Mouse (Mus musculus) myocyte (in vitro differentiated cells): ENCODE measurements around the gene Gcfc2.

Experiments
- CEBPB ChIP-seq: IDR thresholded peaks from 2 replicates; pipeline ENCODE4 v1.6.1; 2011; ENCODE audit warnings: mild to moderate bottlenecking, moderate library complexity; ENCODE audit not compliant: poor library complexity, insufficient read depth, severe bottlenecking
- POLR2A ChIP-seq: IDR thresholded peaks from one replicate; pipeline ENCODE4 v1.6.1; 2011; ENCODE audit warnings: low read depth, mild to moderate bottlenecking, control low read depth, moderate library complexity; ENCODE audit not compliant: insufficient read length

- peak; percentile 81; the same call in 1 of the 2 replicates for TF ChIP-seq CEBPB
- no peak for TF ChIP-seq POLR2A
Observed at GRCm38 (mm10) chr6:81943281-81943680, 19.8 kb downstream of the Gcfc2 start.
